Mouse (Mus musculus) naive thymus-derived CD4-positive, alpha-beta T cell, adult 2 months (primary cell): ENCODE measurements at regions not wholly inside any gene's neighbourhood (a gene's known extent, or its start where the extent isn't known, plus 50 kb on each side); places are given as distances from the start of the nearest gene placed in this dataset.

Source experiments
- DNase-seq: peaks from one replicate; pipeline ENCODE4 v3.0.0-alpha.2; 2011; ENCODE audit warnings: low read depth

DNA sequence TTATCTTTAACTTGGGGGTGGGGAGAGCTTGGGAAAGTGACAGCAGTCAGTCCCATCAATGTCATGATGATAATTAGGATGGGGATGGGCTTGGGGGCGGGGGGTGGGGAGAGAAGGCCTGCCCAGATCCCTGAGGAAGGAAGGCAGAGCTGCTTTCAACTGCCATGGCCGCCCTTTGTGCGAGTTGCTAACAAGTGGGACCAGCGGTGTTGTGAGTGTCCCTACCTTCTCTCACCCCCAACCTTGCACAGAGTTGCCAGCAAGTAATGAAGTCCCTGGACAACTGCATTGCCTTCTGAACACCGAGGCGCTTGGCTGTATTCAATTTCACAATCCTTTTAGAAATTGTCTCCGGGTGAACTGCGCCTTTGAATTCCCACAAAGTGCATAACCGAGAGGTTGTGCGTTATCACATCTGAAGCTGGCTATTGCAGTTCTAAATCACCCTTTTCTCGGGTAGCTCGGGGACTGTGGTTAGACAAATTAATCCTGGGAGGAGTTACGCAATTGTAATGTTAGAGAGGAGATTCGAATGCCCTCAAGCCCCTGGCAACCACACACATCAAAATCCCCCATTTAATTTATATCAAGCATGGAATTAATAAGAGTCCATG lies 257.9 kb upstream of the Daam1 start:
- DNase-seq, result no peak

- DNase-seq, result no peak
These were observed 257.4 kb upstream of the Daam1 start for GRCm38 (mm10) chr12:71573456-71573855.

DNA sequence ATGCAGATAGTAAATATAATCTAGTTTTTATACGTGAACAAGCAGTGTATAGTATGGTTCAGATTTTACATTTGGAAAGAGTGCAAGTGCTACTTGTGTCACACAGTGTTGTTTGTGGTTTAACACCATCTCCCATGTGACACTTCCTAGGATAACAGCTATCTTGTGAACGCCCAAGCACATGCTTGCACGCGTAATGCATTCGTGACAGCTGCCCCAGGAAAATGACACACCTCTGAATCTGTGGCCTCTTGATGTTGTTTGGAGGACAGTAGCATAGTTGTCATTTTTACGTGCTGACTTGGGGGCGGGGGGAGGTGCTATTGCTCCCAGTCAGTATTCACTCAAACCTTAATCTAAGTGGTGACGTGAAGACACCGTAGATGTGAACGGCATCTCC lies 256.2 kb upstream of the Daam1 start:
- no peak for DNase-seq

DNA sequence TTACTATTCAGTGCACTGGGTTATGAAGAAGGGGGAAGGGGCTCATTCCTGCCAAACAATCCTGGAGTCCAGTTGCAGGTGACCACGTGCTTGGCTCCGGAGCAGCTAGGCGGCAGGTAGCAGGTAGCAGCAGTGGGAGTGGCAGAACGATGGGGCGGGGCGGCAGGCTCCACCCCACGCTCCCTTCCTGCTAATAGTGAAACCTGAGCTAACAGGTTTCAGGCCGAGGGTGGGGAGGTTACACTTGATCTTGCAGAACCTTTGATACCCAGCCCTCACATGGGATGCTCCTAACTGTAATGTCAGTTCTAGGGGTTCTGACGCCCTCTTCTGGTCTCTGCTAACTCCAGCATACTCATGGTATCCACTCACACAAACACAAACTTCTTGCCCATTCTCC lies 253.5 kb upstream of the Daam1 start:
- DNase-seq, result peak; percentile 3

- DNase-seq, result no peak
These were observed 252.9 kb upstream of the Daam1 start for GRCm38 (mm10) chr12:71578006-71578405.

GRCm38 (mm10) chr12:71578912-71579311 lies 252.0 kb upstream of the Daam1 start:
- DNase-seq, result no peak

DNA sequence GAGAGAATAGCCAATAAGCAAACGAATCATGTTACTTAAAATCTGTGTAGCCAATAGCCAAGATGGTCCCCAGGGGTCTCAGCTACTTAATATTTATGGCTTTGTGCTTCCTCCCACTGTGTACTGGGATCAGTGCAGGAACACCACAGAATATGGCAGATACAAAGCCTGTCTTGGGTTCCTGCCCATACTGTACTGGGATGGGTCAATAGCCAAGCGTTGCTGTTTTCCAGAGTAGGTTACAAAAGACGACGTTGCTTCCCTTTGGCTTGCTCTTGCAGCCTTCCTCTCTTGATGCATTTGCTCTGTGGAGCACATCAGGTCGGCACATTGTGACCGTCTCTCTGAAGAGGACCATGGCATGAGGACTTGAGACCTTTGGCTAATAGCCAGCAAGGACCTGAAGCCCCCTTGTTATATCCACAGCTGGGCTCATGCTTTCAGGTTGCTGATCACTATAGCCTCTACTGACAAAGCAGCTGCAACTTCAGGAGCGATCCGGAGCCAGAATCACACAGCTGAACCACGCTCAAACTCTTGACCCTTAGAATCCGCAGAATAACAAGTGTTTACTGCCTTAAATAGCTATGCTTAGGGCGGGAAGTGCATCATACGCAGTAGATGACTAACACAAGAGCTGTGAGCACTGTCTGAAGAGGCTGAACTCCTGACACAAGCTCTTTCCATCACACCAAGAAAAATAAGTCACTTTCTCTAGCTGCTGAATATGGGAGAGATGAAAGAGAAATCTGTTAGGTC lies 250.2 kb upstream of the Daam1 start:
- no peak for DNase-seq

DNA sequence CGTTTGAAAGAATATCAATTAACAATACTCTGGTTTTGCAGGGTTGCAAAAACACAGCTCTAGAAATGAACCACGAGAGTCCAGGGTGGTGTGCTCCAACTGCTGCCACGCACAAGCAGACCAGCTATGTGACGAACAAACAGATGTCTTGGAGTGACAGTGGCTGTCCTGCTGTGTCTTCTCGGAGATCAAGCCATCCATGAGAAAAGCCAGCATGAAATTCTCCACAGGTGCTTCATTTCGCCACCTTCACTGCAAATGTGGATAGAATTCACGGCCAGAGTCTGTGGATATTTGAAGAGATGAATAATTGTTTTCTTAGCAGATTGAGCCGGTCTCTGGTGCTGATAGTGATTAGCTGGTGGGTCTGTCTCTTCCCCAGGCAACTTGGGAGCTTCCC lies 246.3 kb upstream of the Daam1 start:
- DNase-seq, result no peak

DNA sequence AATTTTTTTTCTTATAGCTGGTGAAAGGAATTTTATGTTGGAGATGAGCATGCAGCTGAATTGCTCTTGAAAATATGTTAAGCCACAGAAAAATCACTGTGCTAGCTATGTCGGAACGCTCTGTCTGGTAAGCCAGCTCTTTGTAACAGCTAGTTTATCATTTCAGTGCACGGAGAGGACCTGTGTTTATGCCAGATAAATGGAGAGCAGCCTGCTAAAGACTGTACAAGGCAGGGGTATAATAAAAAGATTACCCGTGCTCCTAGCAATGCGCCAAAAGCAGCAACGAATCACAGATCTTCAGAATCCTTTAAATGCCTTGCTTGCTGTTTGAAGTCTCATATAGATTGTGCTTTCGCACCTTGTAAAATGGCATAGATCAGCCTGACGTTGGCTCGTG lies 232.2 kb upstream of the Daam1 start:
- no peak for DNase-seq

DNA sequence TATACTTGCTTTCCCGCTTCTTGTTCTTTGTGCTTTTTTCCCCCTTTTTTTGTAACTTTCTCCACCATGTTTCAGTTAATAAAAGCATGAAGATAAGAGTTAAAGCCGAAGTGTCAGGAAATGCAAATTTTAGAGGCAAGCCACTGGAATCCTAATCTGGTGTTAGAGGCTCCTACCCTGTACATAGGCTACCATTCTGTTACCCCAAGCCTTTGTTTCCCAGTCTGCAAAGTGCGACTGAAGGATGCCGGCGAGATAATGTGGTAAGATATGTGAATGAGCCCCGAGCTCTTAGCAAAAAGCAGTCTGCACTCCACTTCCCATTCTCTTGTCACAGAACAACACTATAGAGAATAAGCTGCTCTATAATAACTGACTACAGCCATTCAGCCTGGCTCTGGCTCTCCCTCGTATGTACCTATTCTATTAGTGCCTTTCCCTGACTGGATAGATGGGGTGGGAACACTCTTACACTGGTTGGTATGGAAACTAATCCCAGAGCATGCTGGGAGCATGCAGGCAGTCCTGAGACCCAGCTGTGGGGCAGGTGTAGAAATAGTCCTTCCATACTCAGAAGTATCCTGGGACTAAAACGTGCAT lies 229.7 kb upstream of the Daam1 start:
- DNase-seq, result no peak

GRCm38 (mm10) chr12:71603136-71603535 lies 227.7 kb upstream of the Daam1 start:
- DNase-seq, result no peak

GRCm38 (mm10) chr12:71606366-71606765 lies 224.5 kb upstream of the Daam1 start:
- DNase-seq, result no peak

- no peak for DNase-seq
These were observed 222.9 kb upstream of the Daam1 start for GRCm38 (mm10) chr12:71607966-71608365.

DNA sequence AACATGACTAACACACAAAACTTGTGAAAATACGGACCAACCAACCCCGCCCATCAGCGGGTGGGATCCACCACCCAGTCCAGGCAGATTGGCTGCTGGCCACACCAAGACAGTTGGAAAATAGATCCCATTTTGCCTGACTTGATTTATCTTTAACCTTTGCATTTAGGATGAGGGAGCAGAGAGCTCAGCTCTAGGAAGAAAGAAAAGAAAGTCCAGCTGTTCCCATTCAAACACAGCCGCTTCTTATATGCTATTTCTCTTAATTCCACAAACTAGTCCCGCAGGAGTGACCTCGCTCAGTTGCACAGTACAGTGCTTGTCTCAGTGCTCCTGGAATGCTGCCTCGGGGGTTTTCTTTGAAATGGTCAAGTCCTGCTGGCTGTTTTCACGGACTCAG lies 217.6 kb upstream of the Daam1 start:
- no peak for DNase-seq

- no peak for DNase-seq
These were observed 215.9 kb upstream of the Daam1 start for GRCm38 (mm10) chr12:71614945-71615344.

GRCm38 (mm10) chr12:71615383-71615782 lies 215.5 kb upstream of the Daam1 start:
- no peak for DNase-seq

DNA sequence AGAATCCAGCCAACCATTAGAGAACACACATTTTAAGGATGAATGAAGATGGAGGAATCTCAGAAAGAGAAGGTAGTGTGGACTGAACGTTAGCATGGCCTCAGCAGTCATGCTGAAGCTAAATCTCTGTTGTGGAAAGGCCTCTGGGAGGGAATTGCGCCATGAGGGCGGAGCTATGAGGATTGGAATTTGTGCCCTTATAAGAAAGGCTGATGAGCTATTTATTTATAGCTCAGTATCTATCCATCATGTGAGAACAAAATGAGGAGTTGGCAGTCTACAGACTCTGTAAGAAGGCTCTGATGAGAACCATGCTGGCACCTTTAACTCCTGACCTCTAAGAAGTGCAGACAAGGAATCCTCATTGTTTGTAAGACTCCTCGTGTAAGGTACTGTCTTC lies 214.8 kb upstream of the Daam1 start:
- DNase-seq, result no peak

DNA sequence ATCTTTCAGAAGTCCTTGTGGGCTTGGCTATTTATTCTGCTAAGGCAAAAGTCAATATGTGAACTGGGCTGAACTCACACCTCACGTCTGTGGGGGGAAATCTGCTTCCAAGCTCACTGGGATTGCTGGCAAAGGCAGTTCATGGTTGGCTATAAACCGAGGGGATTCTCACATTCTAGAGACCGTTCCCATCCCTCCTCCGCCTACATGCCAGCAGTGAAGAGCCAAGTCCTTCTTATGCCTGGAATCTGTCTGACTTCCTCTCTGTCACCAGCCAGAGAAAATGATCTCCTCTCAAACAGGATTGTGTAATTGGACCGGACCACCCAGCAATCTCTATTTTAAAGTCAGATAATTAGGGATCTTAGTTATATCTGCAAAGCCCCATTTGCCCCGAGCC lies 212.4 kb upstream of the Daam1 start:
- no peak for DNase-seq

- DNase-seq, result no peak
These were observed 211.9 kb upstream of the Daam1 start for GRCm38 (mm10) chr12:71618956-71619355.

DNA sequence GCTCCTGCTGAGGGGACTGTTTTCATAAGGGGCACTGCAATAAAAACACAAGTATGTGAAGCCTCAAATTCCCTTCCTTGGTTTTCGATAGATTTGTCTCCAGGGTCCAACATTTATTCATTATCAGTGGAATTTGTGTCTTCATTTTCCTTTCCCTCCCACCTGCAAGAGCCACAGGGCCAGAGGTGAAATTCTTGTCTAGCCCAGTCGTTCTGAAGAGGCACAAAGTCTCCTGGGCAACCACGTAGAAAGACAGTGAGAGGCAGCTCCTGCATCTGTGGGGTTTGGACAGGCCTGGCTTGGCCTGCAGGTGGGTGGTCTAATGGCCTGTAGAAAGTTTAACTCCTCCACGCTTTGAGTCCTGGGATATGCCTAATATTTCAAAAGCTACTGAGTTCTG lies 211.3 kb upstream of the Daam1 start:
- DNase-seq, result no peak

DNA sequence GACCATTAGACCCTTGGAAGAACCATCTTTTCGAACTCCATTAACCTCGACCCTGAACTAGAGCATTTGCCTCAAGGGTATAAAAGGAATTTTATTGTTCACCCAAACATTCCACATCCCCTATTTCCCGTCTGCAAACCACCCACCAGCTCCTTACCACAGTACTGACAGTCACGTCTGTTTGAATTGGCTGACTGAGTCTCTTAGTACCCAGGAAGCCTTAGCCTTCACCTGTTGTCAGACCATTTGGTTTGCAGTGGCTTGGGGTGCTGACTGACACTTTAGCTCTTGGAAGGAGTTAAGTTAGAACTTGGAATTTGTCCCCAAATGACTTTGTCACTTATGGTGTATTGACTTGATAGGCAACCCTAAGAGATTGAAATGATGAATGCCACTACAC lies 209.3 kb upstream of the Daam1 start:
- DNase-seq, result no peak

- no peak for DNase-seq
These were observed 208.1 kb upstream of the Daam1 start for GRCm38 (mm10) chr12:71622761-71623160.

- no peak for DNase-seq
These were observed 207.6 kb upstream of the Daam1 start for GRCm38 (mm10) chr12:71623271-71623670.

DNA sequence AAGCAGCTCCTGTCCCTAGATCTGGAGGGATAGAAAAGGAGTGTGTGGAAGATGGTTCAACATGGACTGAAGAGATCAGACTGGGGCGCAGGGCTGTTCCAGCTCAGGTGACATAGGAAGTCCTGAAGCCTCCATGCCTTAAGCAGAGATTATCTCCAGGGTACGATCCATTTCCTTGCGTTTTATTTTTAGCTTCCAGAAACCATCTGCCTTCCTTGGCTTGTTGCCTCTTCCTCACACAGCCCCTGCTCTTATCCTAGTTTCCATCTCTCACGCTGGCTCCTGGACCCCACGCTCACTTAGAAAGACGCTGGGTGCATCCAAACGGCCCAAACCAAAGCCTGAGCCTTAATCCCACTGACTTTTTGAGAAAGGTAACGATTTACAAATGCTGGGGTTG lies 206.8 kb upstream of the Daam1 start:
- no peak for DNase-seq
